Mouse (Mus musculus): Measurements from ENCODE around the gene Ear14. TPM values are rescaled to one million over a fixed set of nuclear protein-coding genes. Genes with fewer than 3 reads are reported as not detected.
"Not testable (repeated sequence)": the region's sequence is repeated elsewhere in the genome, so short reads cannot be mapped to it uniquely, and the experiment has no call there.

Gene Ear14
- total RNA-seq, 2 experiments from 2014 or later = not detected

- no peak for ATAC-seq (ENCODE audit: poor library complexity, severe bottlenecking)
These were observed 47.2 kb downstream of the Ear14 start for GRCm38 (mm10) chr14:51250348-51250747.

- not testable (repeated sequence) for ATAC-seq (ENCODE audit: poor library complexity, severe bottlenecking)
These were observed 49.0 kb downstream of the Ear14 start for GRCm38 (mm10) chr14:51252206-51252605.

GRCm38 (mm10) chr14:51253569-51253968, 50.4 kb downstream of the Ear14 start:
- ATAC-seq (ENCODE audit: poor library complexity, severe bottlenecking) = peak; percentile 50; the same call in 1 of the 2 replicates

Other genes starting within 250 kb of the Ear14 start
- 14.4 and 16.7 TPM in 2 replicates for gene Pnp2, start 247.4 kb upstream of the Ear14 start, total RNA-seq (2015)
- gene Pnp2, start 247.4 kb upstream of the Ear14 start, total RNA-seq (2017) = 6.7 and 9.6 TPM in 2 replicates
- gene Rnase10, start 195.6 kb upstream of the Ear14 start, total RNA-seq (2015) = not detected in 2 replicates
- not detected in 2 replicates for gene Rnase10, start 195.6 kb upstream of the Ear14 start, total RNA-seq (2017)
- 0.11 TPM in 1 of 2 replicates, not detected in the other for gene Rnase9, start 161.5 kb upstream of the Ear14 start, total RNA-seq (2015)
- not detected in 2 replicates for gene Rnase9, start 161.5 kb upstream of the Ear14 start, total RNA-seq (2017)
- gene Rnase11, start 153.2 kb upstream of the Ear14 start, total RNA-seq (2015) = not detected in 2 replicates
- not detected in 2 replicates for gene Rnase11, start 153.2 kb upstream of the Ear14 start, total RNA-seq (2017)
- gene Rnase12, start 145.7 kb upstream of the Ear14 start, total RNA-seq (2015) = 11.4 and 11.6 TPM in 2 replicates
- 8.2 and 10.4 TPM in 2 replicates for gene Rnase12, start 145.7 kb upstream of the Ear14 start, total RNA-seq (2017)
- gene Olfr750, start 129.0 kb upstream of the Ear14 start, total RNA-seq (2015) = not detected in 2 replicates
- gene Olfr750, start 129.0 kb upstream of the Ear14 start, total RNA-seq (2017) = not detected in 2 replicates
- 36.2 and 44.8 TPM in 2 replicates for gene Rnase4, start 112.3 kb upstream of the Ear14 start, total RNA-seq (2015)
- gene Rnase4, start 112.3 kb upstream of the Ear14 start, total RNA-seq (2017) = 21.0 and 22.3 TPM in 2 replicates
- 8.2 and 10.0 TPM in 2 replicates for gene Ang, start 112.2 kb upstream of the Ear14 start, total RNA-seq (2015)
- gene Ang, start 112.2 kb upstream of the Ear14 start, total RNA-seq (2017) = 9.4 and 13.7 TPM in 2 replicates
- gene Eddm3b, start 89.0 kb upstream of the Ear14 start, total RNA-seq (2015) = not detected in 2 replicates
- gene Eddm3b, start 89.0 kb upstream of the Ear14 start, total RNA-seq (2017) = not detected in 2 replicates
- gene Rnase6, start 79.5 kb upstream of the Ear14 start, total RNA-seq (2015) = 288 and 294 TPM in 2 replicates
- gene Rnase6, start 79.5 kb upstream of the Ear14 start, total RNA-seq (2017) = 303 and 351 TPM in 2 replicates
- not detected in 2 replicates for gene Rnase1, start 56.6 kb upstream of the Ear14 start, total RNA-seq (2015)
- not detected in 2 replicates for gene Rnase1, start 56.6 kb upstream of the Ear14 start, total RNA-seq (2017)
- gene Rnase2b, start 41.1 kb upstream of the Ear14 start, total RNA-seq (2015) = 7.5 and 8.9 TPM in 2 replicates
- gene Rnase2b, start 41.1 kb upstream of the Ear14 start, total RNA-seq (2017) = 0.92 and 4.3 TPM in 2 replicates
- not detected in 2 replicates for gene Ang2, start 4.2 kb upstream of the Ear14 start, total RNA-seq (2015)
- not detected in 2 replicates for gene Ang2, start 4.2 kb upstream of the Ear14 start, total RNA-seq (2017)
- gene Rnase2a, start 52.7 kb downstream of the Ear14 start, total RNA-seq (2015) = 5.9 and 6.8 TPM in 2 replicates
- gene Rnase2a, start 52.7 kb downstream of the Ear14 start, total RNA-seq (2017) = 5.3 and 9.2 TPM in 2 replicates
- gene Gm7247, start 158.4 kb downstream of the Ear14 start, total RNA-seq (2015) = not detected in 2 replicates
- not detected in 2 replicates for gene Gm7247, start 158.4 kb downstream of the Ear14 start, total RNA-seq (2017)
- gene Vmn2r88, start 207.4 kb downstream of the Ear14 start, total RNA-seq (2015) = not detected in 2 replicates
- gene Vmn2r88, start 207.4 kb downstream of the Ear14 start, total RNA-seq (2017) = not detected in 2 replicates
- not detected in 2 replicates for gene Vmn2r89, start 248.5 kb downstream of the Ear14 start, total RNA-seq (2015)
- gene Vmn2r89, start 248.5 kb downstream of the Ear14 start, total RNA-seq (2017) = not detected in 2 replicates

Data from megakaryocyte, adult 5-6 weeks (primary cell).